Mouse (Mus musculus): ENCODE measurements around the gene Cdk2. TPM values are rescaled to one million over a fixed set of nuclear protein-coding genes. Genes with fewer than 3 reads are reported as not detected.
"Not testable (repeated sequence)": the region's sequence is repeated elsewhere in the genome, so short reads cannot be mapped to it uniquely, and the experiment has no call there.

Cdk2 gene
- total RNA-seq, 2 experiments from 2014 or later: 2.1 to 2.6 TPM

DNA sequence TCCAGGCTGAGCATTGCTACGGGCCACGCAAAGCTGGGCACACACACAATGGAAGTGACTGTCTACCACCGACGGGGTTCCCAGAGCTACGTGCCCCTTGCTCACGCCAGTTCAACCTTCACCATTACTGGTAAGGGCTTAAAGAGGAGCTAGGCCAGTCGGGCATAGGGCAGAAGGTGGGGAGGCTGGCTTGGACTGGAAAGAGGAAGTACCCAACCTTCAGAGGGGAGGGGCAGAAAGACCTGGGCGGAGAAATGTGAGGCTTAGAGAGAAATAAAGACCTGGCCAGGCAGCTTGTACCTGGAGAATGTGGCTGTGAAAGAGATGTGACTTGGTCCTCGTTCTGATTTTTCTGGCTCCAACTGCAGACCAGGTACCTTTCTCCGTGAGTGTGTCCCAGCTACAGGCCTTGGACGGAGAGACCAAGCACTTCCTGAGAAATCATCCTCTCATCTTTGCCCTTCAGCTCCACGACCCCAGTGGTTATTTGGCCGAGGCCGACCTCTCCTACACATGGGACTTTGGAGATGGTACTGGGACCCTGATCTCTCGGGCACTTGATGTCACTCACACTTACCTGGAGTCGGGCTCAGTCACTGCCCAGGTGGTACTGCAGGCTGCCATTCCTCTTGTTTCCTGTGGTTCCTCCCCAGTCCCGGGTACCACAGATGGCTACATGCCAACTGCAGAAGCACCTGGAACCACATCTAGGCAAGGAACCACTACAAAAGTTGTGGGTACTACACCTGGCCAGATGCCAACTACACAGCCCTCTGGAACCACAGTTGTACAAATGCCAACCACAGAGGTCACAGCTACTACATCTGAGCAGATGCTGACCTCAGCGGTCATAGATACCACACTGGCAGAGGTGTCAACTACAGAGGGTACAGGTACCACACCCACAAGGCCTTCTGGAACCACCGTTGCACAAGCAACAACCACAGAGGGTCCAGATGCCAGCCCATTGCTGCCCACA is 11.0 kb upstream of the Cdk2 start:
- no peak for DNase-seq (ENCODE audit: low spot score in 2 of 2)
- intact Hi-C loops (cut with DNase I): no loop called here

DNA sequence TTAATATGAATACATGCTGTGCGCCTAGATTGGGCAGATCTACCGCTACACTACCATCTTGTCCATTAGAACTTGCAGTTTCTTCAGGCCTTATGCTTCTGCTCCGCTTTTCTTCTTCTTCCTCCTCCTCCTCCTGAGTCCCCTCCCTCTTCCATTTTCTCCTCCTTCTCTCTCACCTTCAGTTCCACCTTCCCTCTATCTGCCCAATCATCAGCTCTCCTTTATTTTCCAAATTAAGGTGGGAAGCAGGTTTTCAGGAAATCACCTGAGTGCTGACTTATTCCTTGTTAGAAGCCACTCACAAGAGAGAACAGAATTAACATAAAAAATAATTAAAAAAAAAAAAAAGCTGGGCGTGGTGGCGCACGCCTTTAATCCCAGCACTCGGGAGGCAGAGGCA is 6.5 kb upstream of the Cdk2 start:
- intact Hi-C loops (cut with DNase I); DNase-seq (ENCODE audit: low spot score in 2 of 2): not testable (repeated sequence)

DNA sequence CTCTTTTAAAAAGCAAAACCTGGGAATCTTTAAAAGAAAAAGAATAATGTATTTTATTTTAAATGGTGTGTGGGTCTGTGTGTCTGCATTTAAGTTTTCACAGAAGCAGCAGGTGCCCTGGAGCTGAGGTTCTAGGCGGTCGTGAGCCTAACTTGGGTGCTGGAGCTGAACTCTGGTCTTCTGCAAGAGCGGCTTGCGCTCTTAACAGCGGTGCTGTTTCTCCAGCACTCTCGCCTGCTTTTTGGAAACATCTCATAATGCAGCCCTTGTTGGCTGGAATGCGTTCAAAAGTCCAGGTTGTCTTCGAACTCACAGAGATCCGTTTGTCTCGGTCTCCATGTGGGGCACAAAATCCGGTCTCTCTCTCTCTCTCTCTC is 474 bp upstream of the Cdk2 start:
- no peak for DNase-seq (ENCODE audit: low spot score in 2 of 2)
- intact Hi-C loops (cut with DNase I): no loop called here

- intact Hi-C loops (cut with DNase I): no loop called here
These were observed 936 bp downstream of the Cdk2 start, which contains the start of gene Pmel for GRCm38 (mm10) chr10:128703895-128704294. Gene Pmel (plus strand): TSS chr10:128704195.

DNA sequence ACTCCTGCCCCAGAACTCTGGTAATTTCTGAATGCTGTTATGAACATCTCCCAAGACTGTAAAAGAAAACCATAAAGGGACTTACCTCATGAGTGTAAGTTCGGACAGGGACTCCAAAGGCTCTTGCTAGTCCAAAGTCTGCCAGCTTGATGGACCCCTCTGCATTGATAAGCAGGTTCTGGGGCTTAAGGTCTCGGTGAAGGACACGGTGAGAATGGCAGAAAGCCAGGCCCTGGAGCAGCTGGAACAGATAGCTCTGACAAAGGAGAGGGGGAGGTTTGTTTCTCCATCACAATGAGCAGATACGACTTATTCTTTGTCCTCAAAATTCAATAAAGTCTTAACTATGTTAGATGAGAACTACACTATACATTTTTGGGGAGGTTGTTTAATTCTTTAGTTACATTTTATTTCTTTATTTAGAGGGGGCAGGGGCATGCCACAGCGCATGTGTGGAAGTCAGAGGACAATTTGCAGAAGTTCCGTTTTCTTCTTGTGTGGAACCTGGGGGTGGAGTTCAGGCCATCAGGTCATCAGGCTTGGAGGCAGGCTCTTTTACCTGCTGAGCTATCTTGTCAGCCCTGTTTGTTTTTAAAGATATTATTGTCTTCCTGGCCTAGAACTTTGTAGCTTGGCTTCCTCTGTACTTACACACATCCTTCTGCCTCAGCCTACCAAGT is 2.4 kb downstream of the Cdk2 start:
- DNase-seq (ENCODE audit: low spot score in 2 of 2): no peak
- intact Hi-C loops (cut with DNase I): no loop called here

More at GRCm38 (mm10) chr10:128703895-128704294, 936 bp downstream of the Cdk2 start, which contains the start of gene Pmel:
- DNase-seq (ENCODE audit: low spot score in 2 of 2): no peak

DNA sequence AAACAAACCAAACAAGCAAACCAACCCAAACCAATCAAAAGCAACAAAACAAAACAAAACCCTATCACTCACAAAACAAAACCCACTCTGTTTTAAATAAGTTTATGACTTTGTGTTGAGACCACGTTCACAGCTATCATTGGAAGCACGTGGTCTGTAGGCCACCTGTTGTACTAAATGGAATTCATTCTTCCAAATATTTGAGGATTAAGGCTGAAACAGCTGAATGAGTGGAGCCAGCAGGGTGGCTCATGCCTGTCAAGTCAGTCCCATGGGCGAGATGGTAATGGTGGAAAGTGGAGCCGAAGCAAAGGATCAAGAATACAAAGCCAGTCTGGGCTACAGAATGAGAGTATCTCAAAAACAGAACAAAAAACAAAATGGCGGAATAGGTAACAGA is 4.1 kb downstream of the Cdk2 start:
- DNase-seq (ENCODE audit: low spot score in 2 of 2): no peak
- intact Hi-C loops (cut with DNase I): no loop called here

DNA sequence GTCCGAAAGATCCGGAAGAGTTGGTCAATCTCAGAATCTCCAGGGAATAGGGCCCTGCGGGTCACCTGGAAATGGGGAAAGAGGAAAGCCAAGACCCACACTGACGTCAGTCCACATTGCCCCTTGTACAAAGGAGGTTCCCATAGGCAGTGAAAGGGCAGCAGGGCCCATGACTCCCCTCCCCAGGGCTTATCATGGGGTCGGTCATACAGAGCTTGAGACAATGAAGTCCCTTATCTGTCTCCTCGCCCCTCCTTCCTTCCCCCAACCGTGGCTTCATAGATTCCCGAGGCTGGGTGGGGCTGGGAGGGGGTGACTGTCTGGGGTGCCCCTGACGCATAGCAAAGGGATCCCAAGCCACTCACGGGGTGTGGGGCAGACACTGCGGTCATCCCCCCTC is 5.2 kb downstream of the Cdk2 start:
- no peak for DNase-seq (ENCODE audit: low spot score in 2 of 2)
- intact Hi-C loops (cut with DNase I): loop anchor here (5.0 kb wide), 1 partner anchor 48 kb away; the partner anchor contains the start of gene Pym1

GRCm38 (mm10) chr10:128699006-128699405 is 5.8 kb downstream of the Cdk2 start:
- intact Hi-C loops (cut with DNase I): loop anchor here (5.0 kb wide), 1 partner anchor 48 kb away; the partner anchor contains the start of gene Pym1
- DNase-seq (ENCODE audit: low spot score in 2 of 2): no peak

GRCm38 (mm10) chr10:128697072-128697725 is 7.6 kb downstream of the Cdk2 start:
- no peak for DNase-seq (ENCODE audit: low spot score in 2 of 2)
- intact Hi-C loops (cut with DNase I): loop anchor here (5.0 kb wide), 1 partner anchor 50 kb away; the partner anchor contains the start of gene Pym1

GRCm38 (mm10) chr10:128695992-128696807 is 8.6 kb downstream of the Cdk2 start, which contains the start of gene Rab5b:
Gene Rab5b (minus strand): TSS chr10:128696264.
- intact Hi-C loops (cut with DNase I): loop anchor here (5.0 kb wide), 1 partner anchor 51 kb away; the partner anchor contains the start of gene Pym1

GRCm38 (mm10) chr10:128695411-128695991 is 9.3 kb downstream of the Cdk2 start:
- DNase-seq (ENCODE audit: low spot score in 2 of 2): no peak
- intact Hi-C loops (cut with DNase I): loop anchor here (5.0 kb wide), 1 partner anchor 52 kb away; the partner anchor contains the start of gene Pym1

More at GRCm38 (mm10) chr10:128695992-128696807, 8.6 kb downstream of the Cdk2 start, which contains the start of gene Rab5b:
- DNase-seq (ENCODE audit: low spot score in 2 of 2): peak; percentile 99

GRCm38 (mm10) chr10:128674469-128675008 is 30.3 kb downstream of the Cdk2 start:
- intact Hi-C loops (cut with DNase I): loop anchor here (5.0 kb wide), 2 partner anchors 107 to 127 kb away; partner anchors contain the start of genes Pa2g4, Rpl41 and Zc3h10
- DNase-seq (ENCODE audit: low spot score in 2 of 2): no peak

- DNase-seq (ENCODE audit: low spot score in 2 of 2): peak; percentile 74 to 83
These were observed 30.9 kb downstream of the Cdk2 start, which contains the start of gene Suox for GRCm38 (mm10) chr10:128673763-128674468. Gene Suox (minus strand): TSS chr10:128674073.

GRCm38 (mm10) chr10:128671148-128671547 is 33.7 kb downstream of the Cdk2 start:
- intact Hi-C loops (cut with DNase I): loop anchor here (5.0 kb wide), 2 partner anchors 104 to 124 kb away; partner anchors contain the start of genes Pa2g4, Rpl41 and Zc3h10
- DNase-seq (ENCODE audit: low spot score in 2 of 2): no peak

More at GRCm38 (mm10) chr10:128673763-128674468, 30.9 kb downstream of the Cdk2 start, which contains the start of gene Suox:
- intact Hi-C loops (cut with DNase I): loop anchor here (2.0 to 5.0 kb wide), 3 partner anchors 47 to 127 kb away; partner anchors contain the start of genes Pa2g4, Rpl41, Rps26 and Zc3h10

DNA sequence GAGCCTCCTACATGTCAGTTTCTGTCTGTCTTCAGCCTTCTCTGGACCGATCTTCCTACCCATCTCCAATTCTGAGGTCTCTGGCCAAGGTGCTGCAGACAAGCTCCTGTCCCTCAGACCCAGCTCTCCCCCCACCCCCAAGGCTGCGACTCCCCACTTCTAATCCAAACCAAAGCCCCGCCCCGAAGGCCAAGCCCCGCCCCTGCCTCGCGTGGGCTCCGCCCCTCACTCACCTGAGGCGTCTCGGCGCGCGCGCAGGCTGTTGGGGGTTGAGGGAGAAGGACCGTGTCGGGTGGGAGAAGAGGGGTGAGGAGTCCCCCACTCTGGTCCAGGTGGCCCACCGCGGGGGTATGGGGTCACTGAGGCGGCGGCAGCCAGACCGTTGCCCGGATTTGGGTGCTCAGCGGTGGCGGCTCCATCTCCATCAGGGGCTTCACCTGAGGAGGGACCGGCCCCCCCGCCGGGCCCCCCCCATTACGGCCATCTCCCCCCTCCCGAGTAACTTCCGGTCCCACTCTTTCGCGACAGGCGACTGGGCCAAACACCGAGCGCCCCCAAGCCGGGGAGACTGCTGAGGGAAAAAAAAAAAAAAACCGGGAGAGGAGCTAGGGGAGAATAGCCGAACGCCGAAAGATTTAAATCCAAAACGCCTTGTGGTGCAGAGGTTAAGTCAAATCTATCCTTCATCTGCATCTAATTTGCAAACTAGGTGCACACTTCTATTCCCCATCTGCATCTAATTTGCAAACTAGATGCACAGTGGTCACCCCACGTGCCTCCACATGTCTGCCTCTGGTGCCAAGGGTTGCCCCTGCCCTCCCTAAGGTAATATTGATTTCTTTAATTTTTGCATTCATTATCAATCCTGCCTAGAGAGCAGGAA is 35.8 kb downstream of the Cdk2 start:
- intact Hi-C loops (cut with DNase I): loop anchor here (2.0 kb wide), 1 partner anchor 24 kb away; the partner anchor contains the start of gene Ikzf4
- DNase-seq (ENCODE audit: low spot score in 2 of 2): peak; percentile 54 to 62

- intact Hi-C loops (cut with DNase I): no loop called here
- no peak for DNase-seq (ENCODE audit: low spot score in 2 of 2)
These were observed 39.0 kb downstream of the Cdk2 start for GRCm38 (mm10) chr10:128665806-128666205.
